Mouse (Mus musculus) midbrain, embryonic 13.5 days (tissue): Measurements from ENCODE around the gene Hsf4. TPM values are rescaled to one million over a fixed set of nuclear protein-coding genes. Genes with fewer than 3 reads are reported as not detected.
A peak's percentile ranks its signal among the peaks of the same experiment; 100 is the strongest.
"Not testable (repeated sequence)": the region's sequence is repeated elsewhere in the genome, so short reads cannot be mapped to it uniquely, and the experiment has no call there.

Experiments used
- ATAC-seq: fragments of 200-750 bp; cut with Nextera tagmentation; 2 replicates; pipeline ENCODE4 v1.8.0; 2017; ENCODE audit warnings: mild to moderate bottlenecking, moderate TSS enrichment, moderate library complexity
- H3K27ac ChIP-seq: fragments of 300-500 bp; sonication (generic); 2 replicates; pipeline ENCODE4 v1.5.1; 2015; ENCODE audit warnings: inconsistent platforms, mild to moderate bottlenecking, moderate library complexity
- H3K27me3 ChIP-seq: fragments of 300-500 bp; sonication (generic); 2 replicates; pipeline ENCODE4 v1.6.1; 2015; ENCODE audit warnings: mild to moderate bottlenecking, inconsistent platforms
- H3K36me3 ChIP-seq: fragments of 300-500 bp; sonication (generic); 2 replicates; pipeline ENCODE4 v1.6.1; 2015; ENCODE audit warnings: mild to moderate bottlenecking, inconsistent platforms
- H3K4me1 ChIP-seq: fragments of 300-500 bp; sonication (generic); replicated peaks from 2 replicates; pipeline ENCODE4 v1.6.1; 2015; ENCODE audit warnings: inconsistent platforms
- H3K4me2 ChIP-seq: fragments of 300-500 bp; sonication (generic); replicated peaks from 2 replicates; pipeline ENCODE4 v1.6.1; 2015; ENCODE audit warnings: moderate library complexity, mild to moderate bottlenecking, inconsistent platforms
- H3K4me3 ChIP-seq: fragments of 300-500 bp; sonication (generic); replicated peaks from 2 replicates; pipeline ENCODE4 v1.5.1; 2015; ENCODE audit warnings: mild to moderate bottlenecking, inconsistent platforms
- H3K9ac ChIP-seq: fragments of 300-500 bp; sonication (generic); replicated peaks from 2 replicates; pipeline ENCODE4 v1.6.1; 2015; ENCODE audit warnings: mild to moderate bottlenecking, inconsistent platforms
- H3K9me3 ChIP-seq: fragments of 300-500 bp; sonication (generic); 2 replicates; pipeline ENCODE4 v1.6.1; 2016; ENCODE audit warnings: mild to moderate bottlenecking, inconsistent platforms
- WGBS: fragments of 180-500 bp; shearing (Covaris S2); methylation state at CpG from one replicate; pipeline ENCODE4 v1.1.7; 2015; 5-methylcytosine and 5-hydroxymethylcytosine counted together
- polyA plus RNA-seq: library from polyadenylated mRNA; unstranded; fragments of >200 nt; fragmentation: Nextera tagmentation; extraction: Ambion mirVana; gene quantifications from 2 replicates; pipeline ENCODE4 v1.2.1, GENCODE M21; 2015

Hsf4 gene
- polyA plus RNA-seq, result 0.17 and 0.38 TPM in 2 replicates

DNA sequence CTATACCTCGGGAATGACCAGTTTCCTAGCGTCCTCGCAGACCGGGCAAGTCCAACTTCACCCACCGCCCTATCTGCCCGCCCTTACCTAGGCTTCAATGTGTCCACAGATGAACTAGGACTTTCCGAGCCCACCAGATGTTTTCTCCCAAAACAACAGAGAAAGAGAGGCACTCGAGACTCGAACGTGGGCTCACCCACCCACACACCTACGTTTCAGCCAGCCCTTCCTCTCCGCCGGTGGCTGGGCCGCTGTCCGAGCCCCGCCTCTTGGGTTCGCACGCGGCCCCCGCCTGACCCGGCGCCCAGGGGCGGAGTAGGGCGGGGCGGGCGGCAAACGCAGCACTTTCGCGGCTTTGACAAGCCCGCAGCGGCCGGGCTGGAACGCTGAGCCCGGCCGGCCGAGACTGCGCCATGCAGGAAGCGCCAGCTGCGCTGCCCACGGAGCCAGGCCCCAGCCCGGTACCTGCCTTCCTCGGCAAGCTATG lies at the start of gene Hsf4:
Gene Hsf4, plus strand, starts transcription at position 341 of the 487 bp plus-strand sequence.
- peak within 1 kb of the TSS; percentile 75 for H3K4me2 ChIP-seq
- H3K9ac ChIP-seq, result peak within 1 kb of the TSS; percentile 42
- under 1% methylated on average over 42 of the region's 42 CpGs for whole genome bisulfite sequencing
- 0 out of 2 replicates have a peak, but pooled peaks have one; percentile 2 for ATAC-seq
- peaks cover 99% of the 10 kb centered on the region for H3K27me3 ChIP-seq
- H3K4me3 ChIP-seq, result peak within 1 kb of the TSS; percentile 50
- no peaks in the 10 kb centered on the region; the same call in 1 of the 2 replicates for H3K9me3 ChIP-seq
- H3K27ac ChIP-seq, result 0 out of 2 replicates have a peak within 1 kb of the TSS, but pooled peaks have one; percentile 14
- no peaks in the 10 kb centered on the region for H3K36me3 ChIP-seq
- H3K4me1 ChIP-seq, result peaks cover 38% of the 10 kb centered on the region

DNA sequence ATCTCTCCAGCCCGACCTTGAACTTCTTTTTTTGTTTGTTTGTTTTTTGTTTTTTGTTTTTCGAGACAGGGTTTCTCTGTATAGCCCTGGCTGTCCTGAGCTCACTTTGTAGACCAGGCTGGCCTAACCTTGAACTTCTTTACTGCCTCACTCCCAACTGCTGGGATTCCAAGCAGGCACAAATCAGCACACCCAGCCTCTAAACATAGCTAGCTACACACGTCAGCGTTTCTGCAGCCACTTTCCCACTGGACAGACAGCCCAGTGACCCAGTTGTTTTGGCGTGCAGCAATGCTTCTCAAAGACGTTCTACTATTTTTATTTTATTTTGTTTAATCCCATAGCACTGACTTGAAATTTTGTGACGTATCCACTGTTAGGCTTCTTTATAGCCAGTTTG lies 45.8 kb upstream of the Hsf4 start:
- H3K27ac ChIP-seq, result no peak overlapping the region
- peak overlapping the region; percentile 91; the same call in 1 of the 2 replicates for H3K9ac ChIP-seq
- no peak for ATAC-seq
- H3K36me3 ChIP-seq, result no peaks in the 10 kb centered on the region
- H3K27me3 ChIP-seq, result no peaks in the 10 kb centered on the region
- H3K4me1 ChIP-seq, result peaks cover 25% of the 10 kb centered on the region
- no peak overlapping the region for H3K4me3 ChIP-seq
- no peaks in the 10 kb centered on the region for H3K9me3 ChIP-seq
- WGBS, result 84% methylated on average over 7 of the region's 7 CpGs
- no peak overlapping the region for H3K4me2 ChIP-seq

DNA sequence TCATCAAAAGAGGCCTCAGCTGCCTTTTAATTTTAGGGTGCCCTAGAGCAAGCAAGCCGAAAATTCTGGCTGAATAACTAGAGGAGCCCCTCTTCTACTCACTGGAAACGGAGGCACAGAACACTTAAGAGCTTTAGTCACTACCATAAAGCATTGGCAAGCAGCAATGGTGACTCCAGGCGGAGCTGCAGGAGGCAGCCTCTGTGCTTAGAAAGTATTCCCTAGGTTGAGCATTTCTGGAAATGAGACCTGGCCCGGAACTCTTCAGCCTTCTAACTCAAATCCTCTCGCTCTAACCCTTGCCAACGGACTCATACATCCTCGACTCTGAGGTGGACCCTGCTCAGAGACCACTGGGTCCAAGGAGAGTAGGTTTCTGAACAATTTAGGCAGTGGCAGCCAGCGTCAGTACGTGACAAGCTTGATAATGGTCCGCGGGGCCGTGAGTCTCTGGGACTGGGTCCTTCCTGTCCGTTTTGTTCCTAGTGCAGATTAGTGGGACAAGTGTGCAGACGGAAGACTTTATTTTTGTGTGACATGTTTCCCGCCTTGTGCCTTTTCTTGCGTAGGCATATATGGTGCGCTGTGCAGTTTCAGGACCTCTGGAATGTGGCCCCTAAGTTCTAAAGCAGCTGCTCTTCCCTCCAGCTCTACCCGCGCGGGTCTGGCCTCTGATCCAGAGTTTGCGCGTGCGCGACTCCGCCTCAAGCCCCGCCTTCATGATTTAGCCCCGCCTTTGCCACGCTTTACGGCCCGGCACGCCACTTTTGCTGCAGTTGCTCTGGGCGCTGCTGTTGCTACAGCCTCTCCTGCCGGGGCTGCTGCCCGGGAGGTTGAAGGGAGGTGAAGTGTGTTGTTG lies 45.0 kb upstream of the Hsf4 start, which contains the start of gene D230025D16Rik:
Gene D230025D16Rik, plus strand, starts transcription at position 733 of the 859 bp plus-strand sequence.
- peak within 1 kb of the TSS; percentile 74 for H3K27ac ChIP-seq

DNA sequence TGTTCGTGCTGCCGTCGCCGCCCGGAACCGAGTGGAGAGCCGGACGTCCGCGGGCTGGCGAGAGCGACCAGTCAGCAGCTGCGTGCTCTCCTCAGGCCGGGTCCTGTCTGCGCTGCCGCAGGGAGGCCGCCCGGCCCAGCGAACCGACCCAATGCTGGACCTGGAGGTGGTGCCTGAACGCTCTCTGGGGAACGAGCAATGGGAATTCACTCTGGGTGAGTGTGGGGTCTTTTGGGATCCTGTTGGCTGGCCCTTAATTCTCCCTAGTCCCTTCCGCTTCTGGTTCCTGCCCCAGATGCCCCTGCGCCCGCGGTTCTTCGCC lies 44.4 kb upstream of the Hsf4 start:
- no peak for ATAC-seq

More for the DNA sequence above, 45.0 kb upstream of the Hsf4 start, which contains the start of gene D230025D16Rik:
- no peaks in the 10 kb centered on the region for H3K27me3 ChIP-seq
- no peaks in the 10 kb centered on the region for H3K9me3 ChIP-seq
- peak within 1 kb of the TSS; percentile 92 for H3K4me3 ChIP-seq
- H3K9ac ChIP-seq, result peak within 1 kb of the TSS; percentile 91
- peaks cover 25% of the 10 kb centered on the region for H3K4me1 ChIP-seq
- H3K4me2 ChIP-seq, result peak within 1 kb of the TSS; percentile 80
- peak; percentile 96 for ATAC-seq
- 3% methylated on average over 34 of the region's 34 CpGs for WGBS
- no peaks in the 10 kb centered on the region for H3K36me3 ChIP-seq

DNA sequence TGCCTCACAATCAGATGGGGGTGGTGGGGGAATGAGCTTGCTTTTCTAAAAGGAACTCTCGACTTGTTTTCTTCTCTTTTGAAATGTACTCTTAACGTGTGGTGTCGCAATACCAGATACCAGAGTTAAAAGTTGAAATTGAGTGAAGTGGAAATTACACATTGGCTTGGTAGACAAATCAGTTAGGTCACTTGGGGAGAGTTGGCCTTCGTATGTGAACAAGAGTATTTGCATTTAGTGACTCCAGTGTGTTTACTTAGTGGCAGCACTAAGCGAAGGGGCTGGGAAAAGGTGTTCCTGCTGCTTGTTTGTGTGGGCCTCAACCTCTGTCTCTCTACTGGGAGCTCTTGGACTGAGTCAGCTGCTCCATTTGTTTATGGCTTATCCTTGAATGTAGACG lies 43.7 kb upstream of the Hsf4 start:
- Histone ChIP-seq H3K36me3 (no peaks in the 10 kb centered on the region), H3K4me1 (peaks cover 25% of the 10 kb centered on the region), H3K4me2 (peak overlapping the region; percentile 80), H3K9ac (peak overlapping the region; percentile 91), H3K27ac (no peak overlapping the region), H3K4me3 (peak overlapping the region; percentile 92), H3K27me3 (no peaks in the 10 kb centered on the region), H3K9me3 (no peaks in the 10 kb centered on the region)
- no peak for ATAC-seq
- 28% methylated on average over 6 of the region's 6 CpGs for WGBS

More for the DNA sequence above, 44.4 kb upstream of the Hsf4 start:
- H3K9ac ChIP-seq, result peak overlapping the region; percentile 91
- peak overlapping the region; percentile 92 for H3K4me3 ChIP-seq
- peak overlapping the region; percentile 61 for H3K27ac ChIP-seq
- H3K4me1 ChIP-seq, result peaks cover 25% of the 10 kb centered on the region
- H3K4me2 ChIP-seq, result peak overlapping the region; percentile 80
- no peaks in the 10 kb centered on the region for H3K36me3 ChIP-seq
- under 1% methylated on average over 27 of the region's 27 CpGs for WGBS
- no peaks in the 10 kb centered on the region for H3K9me3 ChIP-seq
- no peaks in the 10 kb centered on the region for H3K27me3 ChIP-seq

DNA sequence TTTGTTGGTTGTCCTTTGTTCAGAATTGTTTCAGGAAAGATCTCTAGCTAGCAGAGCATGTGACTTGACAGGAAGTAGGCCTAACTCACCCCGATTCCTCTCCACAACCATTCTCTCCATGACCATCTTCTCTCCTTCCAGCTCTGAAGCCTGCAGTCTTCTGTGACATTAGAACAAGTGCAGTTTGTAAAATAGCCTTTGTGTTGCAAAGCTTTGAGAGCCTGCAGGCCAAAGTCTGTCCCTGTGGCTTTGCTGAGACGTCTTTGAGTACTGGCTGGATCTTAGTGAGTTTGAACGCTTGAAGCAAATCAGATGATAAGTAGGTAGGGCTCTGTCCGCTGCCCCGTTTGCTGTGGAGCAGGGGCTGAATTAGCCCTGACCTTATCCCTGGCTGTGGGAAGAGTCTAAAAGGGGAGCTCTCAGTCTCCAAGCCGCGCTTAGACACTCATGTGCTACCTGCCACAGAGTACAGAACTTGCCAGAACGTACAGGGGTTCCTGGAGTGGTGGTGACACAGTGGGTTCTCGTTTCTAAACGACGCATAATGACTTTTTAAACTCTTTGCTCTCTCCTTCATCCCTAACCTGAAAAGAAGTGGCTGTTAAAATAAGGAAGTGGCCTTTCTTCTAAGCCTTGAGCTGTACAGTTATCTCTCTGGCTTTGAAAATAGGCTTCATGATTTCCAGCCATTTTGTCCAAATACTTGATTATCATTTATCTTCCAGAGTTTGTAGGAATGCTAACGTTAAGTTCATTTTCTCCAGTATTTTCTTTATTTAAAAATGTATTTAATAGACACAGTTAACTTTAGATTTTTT lies 37.9 kb upstream of the Hsf4 start:
- WGBS, result 88% methylated on average over 12 of the region's 12 CpGs
- no peaks in the 10 kb centered on the region for H3K27me3 ChIP-seq
- no peaks in the 10 kb centered on the region for H3K9me3 ChIP-seq
- ATAC-seq, result no peak
- H3K4me1 ChIP-seq, result peaks cover 7% of the 10 kb centered on the region
- H3K4me2 ChIP-seq, result no peak overlapping the region
- peaks cover 24% of the 10 kb centered on the region for H3K36me3 ChIP-seq
- H3K9ac ChIP-seq, result no peak overlapping the region
- H3K4me3 ChIP-seq, result no peak overlapping the region
- H3K27ac ChIP-seq, result no peak overlapping the region

DNA sequence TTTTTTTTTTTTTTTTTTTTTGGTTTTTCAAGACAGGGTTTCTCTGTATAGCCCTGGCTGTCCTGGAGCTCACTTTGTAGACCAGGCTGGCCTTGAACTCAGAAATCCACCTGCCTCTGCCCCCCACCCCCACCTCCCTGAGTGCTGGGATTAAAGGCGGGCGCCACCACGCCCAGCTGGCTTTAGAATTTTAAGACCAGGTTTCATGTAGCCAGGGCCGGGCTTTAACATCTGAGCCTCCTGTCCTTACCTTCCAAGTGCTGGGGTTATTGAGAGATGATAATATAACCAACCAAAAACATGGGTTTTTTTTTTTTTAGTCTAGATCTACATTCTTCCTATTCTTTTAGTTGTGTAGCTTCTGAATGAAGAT lies 37.3 kb upstream of the Hsf4 start:
- H3K4me2 ChIP-seq, H3K4me1 ChIP-seq, H3K27ac ChIP-seq, H3K9me3 ChIP-seq, H3K4me3 ChIP-seq, ATAC-seq, H3K9ac ChIP-seq, H3K27me3 ChIP-seq: not testable (repeated sequence)
- 91% methylated on average over 4 of the region's 4 CpGs for WGBS
- peaks cover 26% of the 10 kb centered on the region for H3K36me3 ChIP-seq

DNA sequence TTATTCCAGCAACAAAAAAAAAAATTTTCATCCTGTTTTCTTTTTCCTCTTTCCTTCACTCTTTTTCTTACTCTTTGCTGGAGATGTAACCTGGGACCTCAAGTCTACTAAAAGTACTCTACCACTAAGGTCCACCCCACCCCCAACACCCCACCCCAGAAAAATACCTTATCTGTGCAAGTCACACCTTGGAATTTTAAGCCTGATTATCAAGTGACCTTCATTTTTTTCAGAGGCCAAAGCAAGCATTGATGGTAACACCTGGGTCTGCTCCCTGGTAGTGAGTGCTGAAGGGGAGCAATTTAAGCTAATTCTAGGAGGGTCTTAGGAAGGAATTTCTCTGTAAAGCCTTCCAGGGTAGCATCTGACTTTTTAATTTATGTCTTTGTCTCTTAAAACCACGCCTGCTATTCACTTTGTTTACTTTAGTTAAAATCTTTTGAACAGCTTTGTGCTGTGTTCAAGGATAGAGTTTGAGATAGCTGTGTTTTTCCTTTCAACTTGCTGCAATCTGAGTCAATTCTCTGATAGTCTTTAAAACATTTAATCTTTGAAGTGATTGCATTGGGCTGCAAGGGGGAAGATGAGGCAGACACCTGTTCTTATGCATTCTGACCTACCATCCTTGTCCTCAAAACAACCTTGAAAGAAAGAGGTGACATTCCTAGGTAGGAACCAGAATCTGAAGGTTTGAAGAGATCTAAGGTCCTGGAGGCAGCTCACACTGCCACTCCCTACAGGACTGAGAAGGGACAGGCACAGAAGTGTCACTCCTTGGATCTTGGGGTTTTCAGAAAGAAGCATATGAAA lies 36.3 kb upstream of the Hsf4 start:
- Histone ChIP-seq H3K27ac (no peak overlapping the region), H3K4me3 (no peak overlapping the region), H3K4me1 (no peaks in the 10 kb centered on the region), H3K9me3 (no peaks in the 10 kb centered on the region), H3K36me3 (peaks cover 26% of the 10 kb centered on the region), H3K4me2 (no peak overlapping the region), H3K9ac (no peak overlapping the region), H3K27me3 (no peaks in the 10 kb centered on the region)
- ATAC-seq, result no peak
- 79% methylated on average over 1 of the region's 1 CpGs for WGBS

DNA sequence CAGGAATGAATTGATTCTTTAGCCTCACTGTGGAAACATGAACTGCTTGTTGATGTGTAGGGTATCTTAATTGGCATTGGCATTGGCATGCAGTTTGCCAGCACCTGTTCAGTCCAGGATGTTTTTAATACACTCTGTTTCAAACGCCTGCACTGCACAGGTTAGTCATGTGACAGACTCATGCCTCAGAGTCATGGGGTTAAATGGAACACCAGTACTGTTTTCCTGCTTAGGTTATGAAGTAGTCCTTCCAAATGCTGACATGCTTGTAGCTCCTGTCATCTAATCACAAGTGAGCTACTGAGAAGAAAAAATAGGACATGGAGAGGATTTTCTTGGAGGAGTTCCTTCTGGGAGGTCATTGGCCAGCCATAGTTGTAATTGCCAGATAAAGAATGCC lies 34.4 kb upstream of the Hsf4 start:
- Histone ChIP-seq H3K9me3 (no peaks in the 10 kb centered on the region), H3K4me1 (no peaks in the 10 kb centered on the region), H3K27me3 (no peaks in the 10 kb centered on the region), H3K4me2 (no peak overlapping the region), H3K4me3 (no peak overlapping the region), H3K27ac (no peak overlapping the region), H3K9ac (no peak overlapping the region), H3K36me3 (peaks cover 45% of the 10 kb centered on the region)
- ATAC-seq, result no peak
- 94% methylated on average over 1 of the region's 1 CpGs for whole genome bisulfite sequencing

DNA sequence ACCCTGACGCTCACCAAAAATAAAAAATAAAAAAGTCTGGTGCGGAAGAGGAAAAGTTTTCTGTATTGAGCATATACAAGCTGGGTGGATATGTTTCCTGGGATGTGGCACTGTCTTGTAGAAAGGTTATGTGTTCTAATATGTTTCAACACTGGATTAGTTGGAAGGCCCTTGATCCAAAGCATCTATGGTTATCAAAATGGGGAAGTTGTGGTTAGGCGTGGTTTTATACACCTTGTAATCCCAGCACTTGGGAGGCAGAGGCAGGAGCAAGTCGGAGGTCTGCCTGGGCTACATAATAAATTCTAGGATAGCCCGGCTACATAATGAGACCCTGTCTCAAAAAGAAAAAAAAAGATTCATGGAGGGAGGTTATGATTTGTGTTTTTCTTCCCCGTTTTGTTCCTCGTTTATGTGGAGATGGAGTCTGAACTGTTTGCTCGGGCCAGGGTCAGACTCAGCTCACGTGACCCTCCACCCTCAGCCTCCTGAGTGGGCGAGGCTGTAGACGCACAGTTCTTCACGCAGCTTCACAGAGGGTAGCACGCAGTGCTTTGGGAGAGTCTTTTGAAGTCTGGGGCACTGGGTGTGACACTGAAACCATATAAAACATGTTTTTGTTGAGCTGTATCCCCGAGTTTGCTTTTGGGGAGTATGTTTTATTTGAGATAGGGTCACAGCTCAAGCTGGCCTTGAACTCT lies 32.0 kb upstream of the Hsf4 start:
- no peak overlapping the region for H3K4me3 ChIP-seq
- no peak overlapping the region for H3K27ac ChIP-seq
- H3K4me2 ChIP-seq, result no peak overlapping the region
- H3K36me3 ChIP-seq, result peaks cover 60% of the 10 kb centered on the region
- no peaks in the 10 kb centered on the region for H3K9me3 ChIP-seq
- H3K4me1 ChIP-seq, result no peaks in the 10 kb centered on the region
- no peak for ATAC-seq
- 92% methylated on average over 14 of the region's 14 CpGs for WGBS
- no peak overlapping the region for H3K9ac ChIP-seq
- H3K27me3 ChIP-seq, result no peaks in the 10 kb centered on the region

DNA sequence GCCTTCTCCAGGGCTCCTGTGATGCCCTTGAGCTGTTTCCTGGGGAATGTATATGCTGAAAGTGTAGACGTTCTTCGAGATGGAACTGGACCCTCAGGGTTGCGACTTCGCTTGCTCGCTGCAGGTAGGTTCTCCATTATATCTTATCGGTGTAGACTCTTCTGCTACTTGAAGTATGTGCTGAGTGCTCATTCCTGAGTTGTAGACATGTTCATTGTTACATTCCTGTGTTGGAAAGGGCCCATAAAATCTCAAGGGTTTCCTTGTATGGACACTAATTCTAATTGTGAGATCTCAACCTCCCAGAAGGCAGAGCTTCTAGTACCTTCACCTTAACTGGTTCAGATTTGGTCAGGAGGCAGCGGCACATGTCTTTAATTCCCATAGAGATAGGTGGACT lies 28.6 kb upstream of the Hsf4 start:
- Histone ChIP-seq H3K27ac (no peak overlapping the region), H3K27me3 (no peaks in the 10 kb centered on the region), H3K4me1 (no peaks in the 10 kb centered on the region), H3K4me3 (no peak overlapping the region), H3K4me2 (no peak overlapping the region), H3K36me3 (peaks cover 53% of the 10 kb centered on the region), H3K9ac (no peak overlapping the region), H3K9me3 (no peaks in the 10 kb centered on the region)
- 97% methylated on average over 7 of the region's 7 CpGs for WGBS
- no peak for ATAC-seq
